ENCODE assay signal across 8 mouse cellular contexts in the genomic region with DNA sequence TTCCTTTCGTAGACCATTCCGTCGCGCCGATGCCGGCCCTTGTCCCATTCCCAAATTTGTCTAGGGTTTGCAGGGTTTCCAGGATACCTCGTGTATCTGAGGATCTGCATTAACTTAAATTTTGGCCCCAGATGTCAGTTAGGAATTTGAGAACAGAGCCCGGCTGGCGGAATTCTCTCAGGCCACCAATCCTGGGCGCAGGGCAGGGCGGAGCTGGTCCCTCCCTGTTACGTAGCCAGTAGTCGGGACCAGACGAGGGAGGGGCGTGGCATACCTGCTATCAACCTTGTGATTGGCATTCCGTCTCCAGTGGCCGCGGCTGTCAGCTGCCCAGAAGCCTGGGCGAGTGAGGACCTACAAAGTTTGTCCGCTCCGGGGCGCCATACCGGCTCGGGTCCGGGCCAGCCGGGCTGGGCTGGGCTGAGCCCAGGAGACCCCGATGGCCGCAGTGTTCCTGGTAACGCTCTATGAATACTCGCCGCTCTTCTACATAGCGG. TPM values are rescaled to one million over a fixed set of nuclear protein-coding genes. Genes with fewer than 3 reads are reported as not detected.
DNase-seq lines count a peak whose midpoint lies in the region; ATAC-seq and TF ChIP-seq lines count a peak whose summit lies in the region.

A gene (plus strand): TSS at position 289 of the 497 bp plus-strand sequence.

- H3K36me3 ChIP-seq in MEL (ENCODE audit: control insufficient read depth in 1 of 2, insufficient read depth in 2 of 2, low read length in 2 of 2), result peaks cover 0 to 8% of the 10 kb centered on the region in 2 experiments; a peak in 2 of 4 replicates
- no peaks in the 10 kb centered on the region for H3K36me3 ChIP-seq in forebrain, postnatal 0 days (ENCODE audit: insufficient read depth)
- no peaks in the 10 kb centered on the region for H3K36me3 ChIP-seq in lung, embryonic 15.5 days

- no peaks in the 10 kb centered on the region for H3K9me3 ChIP-seq in MEL (replicated peaks; ENCODE audit: insufficient read depth, low read length)
- H3K9me3 ChIP-seq in forebrain, postnatal 0 days (ENCODE audit: low read length), result no peaks in the 10 kb centered on the region
- no peaks in the 10 kb centered on the region for H3K9me3 ChIP-seq in lung, embryonic 15.5 days

- TF ChIP-seq RAD21 in MEL (IDR thresholded peaks at IDR 0.05; ENCODE audit: low read depth, low read length), result no peak; the same call in 1 of the 2 replicates

- H3K4me2 ChIP-seq in forebrain, postnatal 0 days (ENCODE audit: low read depth), result peak within 1 kb of the TSS; percentile 94
- H3K4me2 ChIP-seq in lung, embryonic 15.5 days, result peak within 1 kb of the TSS; percentile 72

- H3K4me1 ChIP-seq in MEL (ENCODE audit: control insufficient read depth in 1 of 2, insufficient read depth in 2 of 2, low read length in 2 of 2), result peaks cover 2 to 3% of the 10 kb centered on the region in 2 experiments
- H3K4me1 ChIP-seq in cerebellum, adult 2 months (ENCODE audit: control insufficient read depth, insufficient read depth, low read length), result peaks cover 5% of the 10 kb centered on the region; the same call in 1 of the 2 replicates
- H3K4me1 ChIP-seq in forebrain, postnatal 0 days (ENCODE audit: insufficient read depth), result no peaks in the 10 kb centered on the region
- H3K4me1 ChIP-seq in lung, embryonic 15.5 days, result peaks cover 27% of the 10 kb centered on the region

- WGBS in cerebellum, adult 2 months, result under 1% methylated on average over 32 of the region's 32 CpGs
- WGBS in forebrain, postnatal 0 days, result under 1% methylated on average over 32 of the region's 32 CpGs
- under 1% methylated on average over 32 of the region's 32 CpGs for WGBS in lung, embryonic 15.5 days

- peak within 1 kb of the TSS; percentile 84 for H3K9ac ChIP-seq in MEL (ENCODE audit: control insufficient read depth, low read depth, low read length, poor library complexity, severe bottlenecking)
- H3K9ac ChIP-seq in forebrain, postnatal 0 days, result peak within 1 kb of the TSS; percentile 54
- peak within 1 kb of the TSS; percentile 77 for H3K9ac ChIP-seq in lung, embryonic 15.5 days

- peak within 1 kb of the TSS; percentile 76 to 84 for H3K4me3 ChIP-seq in MEL (ENCODE audit: control insufficient read depth in 1 of 2, insufficient read depth in 1 of 2, low read depth in 2 of 2, low read length in 2 of 2)
- H3K4me3 ChIP-seq in cerebellum, adult 2 months (replicated peaks; ENCODE audit: insufficient read depth, low read depth, low read length), result peak within 1 kb of the TSS; percentile 81
- peak within 1 kb of the TSS; percentile 74 for H3K4me3 ChIP-seq in forebrain, postnatal 0 days (ENCODE audit: low read depth, low read length)
- peak within 1 kb of the TSS; percentile 84 for H3K4me3 ChIP-seq in lung, embryonic 15.5 days

- ATAC-seq in forebrain, postnatal 0 days, result peak; percentile 94
- ATAC-seq in lung, embryonic 15.5 days (ENCODE audit: borderline replicate concordance, extremely low read depth, low FRiP score, low TSS enrichment), result peak; percentile 99

- peak; percentile 57 to 87; a peak in 3 of 4 replicates for TF ChIP-seq POLR2A in MEL (IDR thresholded peaks at IDR 0.05; ENCODE audit: control insufficient read depth in 1 of 2, insufficient read depth in 1 of 2, low read depth in 1 of 2, low read length in 2 of 2, poor library complexity in 1 of 2)
- TF ChIP-seq POLR2A in cerebellum, adult 2 months (IDR thresholded peaks at IDR 0.05; ENCODE audit: borderline replicate concordance, insufficient read depth, low read length), result peak; percentile 45; the same call in 1 of the 2 replicates

- TF ChIP-seq EP300 in MEL (IDR thresholded peaks at IDR 0.05; ENCODE audit: low read depth in 1 of 2, low read length in 2 of 2), result peak in 1 of 2 experiments; percentile 28; a peak in 1 of 4 replicates

- peak in 2 of 3 experiments; percentile 20 to 38; a peak in 4 of 6 replicates for TF ChIP-seq CTCF in MEL (IDR thresholded peaks at IDR 0.05 in 2 of 3, conservative IDR thresholded peaks at IDR 0.05 in 1 of 3; ENCODE audit: control insufficient read depth in 1 of 3, insufficient read depth in 1 of 3, low read depth in 2 of 3, low read length in 3 of 3, poor library complexity in 1 of 3, severe bottlenecking in 1 of 3)
- TF ChIP-seq CTCF in cerebellum, adult 2 months (IDR thresholded peaks at IDR 0.05; ENCODE audit: borderline replicate concordance, insufficient read depth, low read depth, low read length), result no peak
- TF ChIP-seq CTCF in forebrain, postnatal 0 days (IDR thresholded peaks at IDR 0.05; ENCODE audit: low read depth), result peak; percentile 38; the same call in 1 of the 2 replicates

- DNase-seq in MEL (ENCODE audit: low read depth, low spot score), result peak; percentile 97
- peak; percentile 96 to 98 for DNase-seq in cerebellum, adult 2 months
- DNase-seq in forebrain, postnatal 0 days, result peak; percentile 72
- DNase-seq in heart, postnatal 4 days, result peak; percentile 97
- DNase-seq in layer of hippocampus, adult 8-10 months (ENCODE audit: low spot score in 2 of 2), result peak; percentile 91 to 92
- DNase-seq in ovary, adult 18-20 months (ENCODE audit: low spot score), result peak; percentile 95
- peak; percentile 75 for DNase-seq in thymus, postnatal 0 days (ENCODE audit: low spot score)

- no peaks in the 10 kb centered on the region for H3K27me3 ChIP-seq in MEL (ENCODE audit: control insufficient read depth in 1 of 2, insufficient read depth in 2 of 2, low read length in 2 of 2)
- no peaks in the 10 kb centered on the region for H3K27me3 ChIP-seq in cerebellum, adult 2 months (ENCODE audit: control insufficient read depth, insufficient read depth, low read length)
- H3K27me3 ChIP-seq in forebrain, postnatal 0 days (ENCODE audit: insufficient read depth, low read length), result no peaks in the 10 kb centered on the region
- H3K27me3 ChIP-seq in lung, embryonic 15.5 days, result no peaks in the 10 kb centered on the region

- peaks cover 4% of the 10 kb centered on the region for H3K79me2 ChIP-seq in MEL (ENCODE audit: control insufficient read depth, insufficient read depth, low read length, poor library complexity)

- H3K27ac ChIP-seq in MEL (ENCODE audit: control insufficient read depth, low read depth, low read length), result peak within 1 kb of the TSS; percentile 74
- H3K27ac ChIP-seq in cerebellum, adult 2 months (ENCODE audit: insufficient read depth, low read length), result peak within 1 kb of the TSS; percentile 88
- H3K27ac ChIP-seq in forebrain, postnatal 0 days (ENCODE audit: low read depth, low read length), result no peak within 1 kb of the TSS
- H3K27ac ChIP-seq in lung, embryonic 15.5 days, result peak within 1 kb of the TSS; percentile 69

TF ChIP-seq in MEL, 35 proteins besides CTCF, POLR2A, EP300 and RAD21 (continues in another document):
- TF ChIP-seq RCOR1 (IDR thresholded peaks at IDR 0.05; ENCODE audit: low read depth, low read length) (0 out of 2 replicates have a peak, but pooled peaks have one; percentile 13), ETS1 (IDR thresholded peaks at IDR 0.05; ENCODE audit: low read depth, low read length) (peak; percentile 64), TAL1 (IDR thresholded peaks at IDR 0.05; ENCODE audit: low read length) (no peak), MEF2A (IDR thresholded peaks at IDR 0.05; ENCODE audit: extremely low read depth, insufficient replicate concordance, low read depth, low read length, poor library complexity, severe bottlenecking) (no peak), SIN3A (IDR thresholded peaks at IDR 0.05; ENCODE audit: low read length) (peak; percentile 87), MAZ (IDR thresholded peaks at IDR 0.05; ENCODE audit: low read depth, low read length) (0 out of 2 replicates have a peak, but pooled peaks have one; percentile 45), UBTF (IDR thresholded peaks at IDR 0.05; ENCODE audit: borderline replicate concordance, insufficient read depth, low read depth, low read length) (peak; percentile 73; the same call in 1 of the 2 replicates), ZMIZ1 (IDR thresholded peaks at IDR 0.05; ENCODE audit: low read depth, low read length) (peak; percentile 84), KAT2A (conservative IDR thresholded peaks at IDR 0.05; ENCODE audit: low read depth, low read length) (no peak; the same call in 1 of the 2 replicates), MAFK (IDR thresholded peaks at IDR 0.05; ENCODE audit: borderline replicate concordance, low read depth, low read length) (no peak), USF2 (IDR thresholded peaks at IDR 0.05; ENCODE audit: borderline replicate concordance in 1 of 2, insufficient read depth in 1 of 2, low read depth in 1 of 2, low read length in 2 of 2) (no peak), MAX (IDR thresholded peaks at IDR 0.05; ENCODE audit: low read length) (0 out of 2 replicates have a peak, but pooled peaks have one; percentile 28), MXI1 (IDR thresholded peaks at IDR 0.05; ENCODE audit: low read depth, low read length) (peak; percentile 75; the same call in 1 of the 2 replicates), ELF1 (IDR thresholded peaks at IDR 0.05; ENCODE audit: low read depth, low read length) (peak; percentile 50; the same call in 1 of the 2 replicates), ZC3H11A (IDR thresholded peaks at IDR 0.05; ENCODE audit: low read depth, low read length) (no peak), USF1 (IDR thresholded peaks at IDR 0.05; ENCODE audit: low read depth, low read length) (peak; percentile 65), POLR2AphosphoS5 (IDR thresholded peaks at IDR 0.05; ENCODE audit: borderline replicate concordance, low read depth, low read length) (no peak), ZKSCAN1 (IDR thresholded peaks at IDR 0.05; ENCODE audit: low read depth, low read length) (no peak), GABPA (IDR thresholded peaks at IDR 0.05; ENCODE audit: low read depth, low read length) (no peak), MYB (IDR thresholded peaks at IDR 0.05; ENCODE audit: low read depth, low read length) (no peak), ZNF384 (IDR thresholded peaks at IDR 0.05; ENCODE audit: low read depth, low read length) (no peak), TCF12 (IDR thresholded peaks at IDR 0.05; ENCODE audit: low read depth, low read length) (peak; percentile 56; the same call in 1 of the 2 replicates), NELFE (IDR thresholded peaks at IDR 0.05; ENCODE audit: low read depth, low read length) (peak; percentile 78)

RNA-seq across cellular contexts. Expression of the gene that starts here (rescaled TPM):
- total RNA-seq in MEL (2012; rRNA removed), result 18.3 and 19.3 TPM in 2 replicates
- 10 to 100 TPM in 1 of 2 experiments, not detected in 1; 26.2 TPM for polyA plus RNA-seq in MEL (2012; ENCODE audit: insufficient read depth in 1 of 2, insufficient read length in 2 of 2, low read depth in 1 of 2, low replicate concordance in 2 of 2, missing spikeins in 1 of 2)
- polyA plus RNA-seq in cerebellum, adult 2 months (2012; rRNA removed), result 63.4 and 63.6 TPM in 2 replicates
- 10.5 and 15.6 TPM in 2 replicates for total RNA-seq in forebrain, postnatal 0 days (2014; rRNA removed)
- polyA plus RNA-seq in forebrain, postnatal 0 days (2015; fragmentation: Nextera tagmentation; extraction: Ambion mirVana), result 14.1 and 16.0 TPM in 2 replicates
- total RNA-seq in heart, postnatal 4 days (2021), result 10 to 100 TPM; 26.4 to 26.8 TPM
- total RNA-seq in layer of hippocampus, adult 8-10 months (2022), result 10 to 100 TPM; 19.9 to 31.3 (median 24.3) TPM
- 46.0 and 47.1 TPM in 2 replicates for polyA plus RNA-seq in lung, embryonic 15.5 days (2015; fragmentation: Nextera tagmentation; extraction: Ambion mirVana)
- polyA plus RNA-seq in thymus, postnatal 0 days (2015; fragmentation: Nextera tagmentation; extraction: Ambion mirVana), result 11.2 and 16.3 TPM in 2 replicates
